In the genomic region with DNA sequence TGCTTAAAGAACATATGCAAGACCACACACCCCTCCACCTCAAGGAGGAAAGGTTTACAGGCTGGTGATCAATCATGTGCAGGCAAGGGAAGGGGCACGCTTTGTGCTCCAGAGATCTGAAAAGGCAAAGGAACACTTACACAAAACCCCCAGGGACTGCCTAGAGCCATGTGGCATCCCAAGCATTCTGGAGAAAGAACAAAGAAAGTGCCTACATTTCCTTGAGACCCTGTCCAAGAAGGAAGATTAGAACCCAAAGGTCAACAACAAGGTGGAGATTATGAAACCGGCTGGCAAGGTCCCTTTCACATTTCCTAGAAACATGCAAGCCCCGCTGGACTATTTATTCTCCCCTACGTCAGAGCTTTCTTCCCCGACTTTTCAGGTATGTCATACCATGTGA, we compare ENCODE assay signal across 9 mouse cellular contexts. TPM values are rescaled to one million over a fixed set of nuclear protein-coding genes. Genes with fewer than 3 reads are reported as not detected.
A peak's percentile ranks its signal among the peaks of the same experiment; 100 is the strongest.
DNase-seq lines count a peak whose midpoint lies in the region; ATAC-seq and TF ChIP-seq lines count a peak whose summit lies in the region.
"Had no signal": no experiment of that assay in that cellular context is flagged by ENCODE, and none has a peak within 500 bp of the region (broad histone marks: within the 10 kb centered on the region; RNA-seq: fewer than 3 reads in every experiment).

No protein-coding gene starts in this region.

- H3K9me3 ChIP-seq in stomach, postnatal 0 days (ENCODE audit: control insufficient read depth, low read length), result no peaks in the 10 kb centered on the region

- WGBS in lung, adult 2 months, result 51% methylated on average over 5 of the region's 5 CpGs
- WGBS in stomach, postnatal 0 days, result 33% methylated on average over 5 of the region's 5 CpGs

- H3K36me3 ChIP-seq in stomach, postnatal 0 days (ENCODE audit: control insufficient read depth, insufficient read depth, low read length), result no peaks in the 10 kb centered on the region

- H3K27ac ChIP-seq in stomach, postnatal 0 days (replicated peaks), result no peak overlapping the region
- H3K27ac ChIP-seq: liver, embryonic 14.5 days had no signal

- no peak for TF ChIP-seq EP300 in stomach, postnatal 0 days (optimal IDR thresholded peaks at IDR 0.05)

- no peak overlapping the region for H3K9ac ChIP-seq in stomach, postnatal 0 days (ENCODE audit: low read length)
- H3K9ac ChIP-seq: liver, embryonic 14.5 days had no signal

- TF ChIP-seq CTCF in lung, adult 2 months (IDR thresholded peaks at IDR 0.05; ENCODE audit: insufficient read depth, low read length), result no peak
- no peak for TF ChIP-seq CTCF in stomach, postnatal 0 days (IDR thresholded peaks at IDR 0.05; ENCODE audit: low read depth)

- no peak for TF ChIP-seq POLR2A in lung, adult 2 months (IDR thresholded peaks at IDR 0.05; ENCODE audit: borderline replicate concordance, extremely low read depth, low read depth, low read length)

- ATAC-seq in stomach, postnatal 0 days (ENCODE audit: low FRiP score, low TSS enrichment), result peak; percentile 38; the same call in 1 of the 2 replicates
- ATAC-seq in erythroblast, adult 5-6 weeks (replicated peaks; ENCODE audit: low FRiP score, poor library complexity, severe bottlenecking), result no peak

- no peaks in the 10 kb centered on the region for H3K27me3 ChIP-seq in stomach, postnatal 0 days (ENCODE audit: control insufficient read depth, insufficient read depth, low read length)

- H3K4me2 ChIP-seq in stomach, postnatal 0 days (replicated peaks; ENCODE audit: low read depth), result no peak overlapping the region

- DNase-seq in adrenal gland, adult 2 months, result peak; percentile 35
- no peak for DNase-seq in adrenal gland, postnatal 25 days
- peak; percentile 9 for DNase-seq in retina, embryonic 14.5 days (ENCODE audit: low spot score)
- no peak for DNase-seq in retina, postnatal 1 day
- DNase-seq in lung, adult 2 months, result peak; percentile 60
- DNase-seq in stomach, postnatal 0 days (ENCODE audit: low spot score), result peak; percentile 34
- DNase-seq in frontal cortex, postnatal 10 days (ENCODE audit: low spot score in 2 of 2), result no peak

- peaks cover 6% of the 10 kb centered on the region for H3K4me1 ChIP-seq in lung, adult 2 months (ENCODE audit: control insufficient read depth, insufficient read depth, low read length)
- H3K4me1 ChIP-seq in stomach, postnatal 0 days (replicated peaks; ENCODE audit: control insufficient read depth, insufficient read depth), result no peaks in the 10 kb centered on the region

- H3K4me3 ChIP-seq in lung, adult 2 months (replicated peaks; ENCODE audit: extremely low read depth, low read depth, low read length), result no peak overlapping the region
- H3K4me3 ChIP-seq in stomach, postnatal 0 days (ENCODE audit: low read depth, low read length), result no peak overlapping the region

RNA-seq across cellular contexts. Expression of a gene that starts 11.2 kb away (rescaled TPM):
- 10 to 100 TPM; 23.6 to 23.7 TPM for total RNA-seq in adrenal gland, adult 2 months (2021)
- polyA plus RNA-seq in adrenal gland, adult 2 months (2012; rRNA removed), result 17.3 and 24.3 TPM in 2 replicates
- total RNA-seq in adrenal gland, postnatal 25 days (2021), result 27.5 and 29.5 TPM in 2 replicates
- 10.0 and 12.6 TPM in 2 replicates for polyA plus RNA-seq in lung, adult 2 months (2012; rRNA removed)
- 18.6 and 19.2 TPM in 2 replicates for polyA plus RNA-seq in stomach, postnatal 0 days (2015; fragmentation: Nextera tagmentation; extraction: Ambion mirVana)
- 6.3 and 13.1 TPM in 2 replicates for total RNA-seq in erythroblast, adult 5-6 weeks (2015; ENCODE audit: low replicate concordance)
- total RNA-seq in erythroblast, adult 5-6 weeks (2017; ENCODE audit: low replicate concordance), result 5.2 and 5.4 TPM in 2 replicates

RNA-seq across cellular contexts. Expression of a gene that starts 11.5 kb away (rescaled TPM):
- total RNA-seq in adrenal gland, adult 2 months (2021), result 1 to 10 TPM in 1 of 2 experiments, under 1 TPM in 1; 0.58 to 1.4 TPM
- not detected in 2 replicates for polyA plus RNA-seq in adrenal gland, adult 2 months (2012; rRNA removed)
- total RNA-seq in adrenal gland, postnatal 25 days (2021), result 0.76 and 1.2 TPM in 2 replicates
- polyA plus RNA-seq in lung, adult 2 months (2012; rRNA removed), result 0.38 and 0.42 TPM in 2 replicates
- polyA plus RNA-seq in stomach, postnatal 0 days (2015; fragmentation: Nextera tagmentation; extraction: Ambion mirVana), result 0.41 and 0.52 TPM in 2 replicates
- total RNA-seq in erythroblast, adult 5-6 weeks (2015; ENCODE audit: low replicate concordance), result not detected in 2 replicates
- not detected in 2 replicates for total RNA-seq in erythroblast, adult 5-6 weeks (2017; ENCODE audit: low replicate concordance)

Comparison
In these comparisons a context has a peak if more than half of its experiments do, and no peak if none do; other contexts are left out.
1. DNase-seq: peak in adrenal gland, adult 2 months (single experiment), retina, embryonic 14.5 days (single experiment), lung, adult 2 months (single experiment) and stomach, postnatal 0 days (single experiment); none in adrenal gland, postnatal 25 days (single experiment), retina, postnatal 1 day (single experiment) and frontal cortex, postnatal 10 days (0 of 2).